Mouse (Mus musculus): ENCODE results near the gene Birc3.

Birc3 gene

GRCm38 (mm10) chr9:7822758-7823157 is 50.2 kb downstream of the Birc3 start:
- DNase-seq (ENCODE audit: low spot score), result no peak

- no peak for DNase-seq (ENCODE audit: low spot score)
These were observed 67.9 kb downstream of the Birc3 start for GRCm38 (mm10) chr9:7805101-7805506.

All from T-cell, adult 2 months (primary cell).